Mouse (Mus musculus) hindbrain, embryonic 15.5 days (tissue): ENCODE data around the gene Phykpl. TPM values are rescaled to one million over a fixed set of nuclear protein-coding genes. Genes with fewer than 3 reads are reported as not detected.

ENCODE experiments used
- ATAC-seq: fragments of 200-750 bp; cut with Nextera tagmentation; 2 replicates; pipeline ENCODE4 v1.8.0; 2017; ENCODE audit warnings: low read depth, moderate number of reproducible peaks, moderate TSS enrichment; ENCODE audit not compliant: low FRiP score
- H3K27ac ChIP-seq: fragments of 300-500 bp; sonication (generic); replicated peaks from 2 replicates; pipeline ENCODE4 v1.5.1; 2015; ENCODE audit warnings: mild to moderate bottlenecking, inconsistent platforms
- H3K27me3 ChIP-seq: fragments of 300-500 bp; sonication (generic); 2 replicates; pipeline ENCODE4 v1.6.1; 2015; ENCODE audit warnings: control low read depth, inconsistent platforms
- H3K36me3 ChIP-seq: fragments of 300-500 bp; sonication (generic); 2 replicates; pipeline ENCODE4 v1.6.1; 2015; ENCODE audit warnings: control low read depth, inconsistent platforms
- H3K4me1 ChIP-seq: fragments of 300-500 bp; sonication (generic); replicated peaks from 2 replicates; pipeline ENCODE4 v1.6.1; 2015; ENCODE audit warnings: control low read depth, inconsistent platforms
- H3K4me2 ChIP-seq: fragments of 300-500 bp; sonication (generic); 2 replicates; pipeline ENCODE4 v1.6.1; 2015; ENCODE audit warnings: moderate library complexity, mild to moderate bottlenecking, inconsistent platforms
- H3K4me3 ChIP-seq: fragments of 300-500 bp; sonication (generic); 2 replicates; pipeline ENCODE4 v1.5.1; 2015; ENCODE audit warnings: mild to moderate bottlenecking, inconsistent platforms
- H3K9ac ChIP-seq: fragments of 300-500 bp; sonication (generic); 2 replicates; pipeline ENCODE4 v1.6.1; 2015; ENCODE audit warnings: inconsistent platforms
- H3K9me3 ChIP-seq: fragments of 300-500 bp; sonication (generic); 2 replicates; pipeline ENCODE4 v1.6.1; 2016; ENCODE audit warnings: control low read depth, inconsistent platforms
- WGBS: fragments of 180-500 bp; shearing (Covaris S2); methylation state at CpG from one replicate; pipeline ENCODE4 v1.1.7; 2015; 5-methylcytosine and 5-hydroxymethylcytosine counted together
- polyA plus RNA-seq: library from polyadenylated mRNA; unstranded; fragments of >200 nt; fragmentation: Nextera tagmentation; extraction: Ambion mirVana; gene quantifications from 2 replicates; pipeline ENCODE4 v1.2.1, GENCODE M21; 2015

Gene Phykpl
- polyA plus RNA-seq: 9.7 and 11.4 TPM in 2 replicates

- H3K9ac ChIP-seq: peak within 1 kb of the TSS; percentile 70
- ATAC-seq: peak; percentile 96
- peaks cover 29% of the 10 kb centered on the region for H3K4me1 ChIP-seq
- WGBS: under 1% methylated on average over 59 of the region's 59 CpGs
- peak within 1 kb of the TSS; percentile 76 for H3K4me3 ChIP-seq
- H3K27me3 ChIP-seq: no peaks in the 10 kb centered on the region
- peak within 1 kb of the TSS; percentile 96 for H3K27ac ChIP-seq
- H3K4me2 ChIP-seq: peak within 1 kb of the TSS; percentile 90
- peaks cover 30% of the 10 kb centered on the region for H3K36me3 ChIP-seq
- no peaks in the 10 kb centered on the region for H3K9me3 ChIP-seq
Measured at GRCm38 (mm10) chr11:51584431-51585248, at the start of gene Phykpl. Phykpl (plus strand) TSS chr11:51584757.

DNA sequence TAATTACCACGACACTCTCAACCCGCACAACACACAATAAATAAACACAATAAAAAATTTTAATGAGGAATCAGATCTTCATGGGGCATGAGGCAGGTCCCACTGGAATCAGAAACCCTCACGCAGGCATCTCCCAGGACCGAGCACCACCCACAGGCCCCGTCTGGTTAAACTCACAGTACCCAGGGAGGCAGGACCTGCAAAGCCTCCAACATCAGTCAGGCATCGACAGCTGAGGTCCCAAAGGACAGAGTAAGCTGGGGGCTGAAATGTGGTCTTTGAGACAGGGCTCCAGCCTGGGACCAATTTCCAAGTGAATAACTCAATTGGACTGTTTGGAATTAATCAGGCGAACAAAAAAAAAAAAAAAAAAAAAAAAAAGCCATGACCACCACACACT is 46.2 kb upstream of the Phykpl start:
- H3K4me2 ChIP-seq: no peak overlapping the region
- no peaks in the 10 kb centered on the region for H3K36me3 ChIP-seq
- H3K27ac ChIP-seq: no peak overlapping the region
- no peaks in the 10 kb centered on the region for H3K9me3 ChIP-seq
- H3K9ac ChIP-seq: no peak overlapping the region
- H3K4me3 ChIP-seq: no peak overlapping the region
- WGBS: 29% methylated on average over 7 of the region's 7 CpGs
- ATAC-seq: no peak
- no peaks in the 10 kb centered on the region for H3K4me1 ChIP-seq
- no peaks in the 10 kb centered on the region for H3K27me3 ChIP-seq

DNA sequence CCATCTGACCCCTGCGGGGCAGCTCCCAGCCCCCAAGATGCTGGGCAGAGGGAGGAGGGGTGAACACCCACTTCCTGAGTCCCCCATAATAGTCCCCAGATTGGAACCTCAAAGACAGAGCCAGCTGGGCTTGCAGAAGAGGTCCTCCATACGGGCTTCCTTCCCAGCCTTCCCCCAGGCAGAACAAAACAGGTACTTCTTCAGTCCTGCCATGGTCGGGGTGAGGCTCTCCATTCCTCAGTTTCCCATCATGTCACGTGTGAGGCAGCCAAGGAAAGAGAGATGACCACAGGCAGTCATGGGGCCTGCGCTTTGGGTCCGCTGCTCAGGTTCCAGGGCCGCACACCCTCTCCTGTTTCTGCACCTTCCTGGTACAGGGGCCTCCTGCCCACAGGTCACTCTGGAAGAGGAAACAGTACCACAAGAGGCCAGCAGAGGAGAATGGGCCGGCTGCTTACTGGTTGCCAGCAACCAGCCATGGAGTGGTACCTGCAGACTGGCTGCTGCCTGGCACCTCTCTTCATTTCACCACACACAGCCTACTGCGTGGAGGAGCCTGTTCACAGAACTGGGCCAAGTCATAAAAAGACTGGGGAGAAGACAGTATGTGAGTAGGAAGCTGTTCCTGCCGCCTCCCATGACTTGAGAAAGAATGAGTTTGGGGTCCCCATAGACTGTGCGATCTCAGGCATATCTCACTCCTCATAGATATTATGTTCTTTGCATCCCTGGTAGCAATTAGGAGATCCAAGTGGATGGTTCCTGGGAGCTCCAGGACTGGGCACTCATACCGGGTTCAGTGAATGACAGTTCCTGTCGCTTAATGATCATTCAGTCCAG is 45.4 kb upstream of the Phykpl start:
- Histone ChIP-seq H3K27me3 (no peaks in the 10 kb centered on the region), H3K9me3 (no peaks in the 10 kb centered on the region), H3K36me3 (no peaks in the 10 kb centered on the region), H3K4me1 (no peaks in the 10 kb centered on the region), H3K4me2 (no peak overlapping the region), H3K27ac (no peak overlapping the region), H3K9ac (no peak overlapping the region), H3K4me3 (no peak overlapping the region)
- ATAC-seq: peak; percentile 46; the same call in 1 of the 2 replicates
- 62% methylated on average over 13 of the region's 13 CpGs for WGBS

- no peaks in the 10 kb centered on the region for H3K27me3 ChIP-seq
- H3K4me2 ChIP-seq: no peak overlapping the region
- no peak overlapping the region for H3K27ac ChIP-seq
- H3K36me3 ChIP-seq: no peaks in the 10 kb centered on the region
- no peaks in the 10 kb centered on the region for H3K4me1 ChIP-seq
- H3K9ac ChIP-seq: no peak overlapping the region
- ATAC-seq: peak; percentile 71; the same call in 1 of the 2 replicates
- H3K4me3 ChIP-seq: no peak overlapping the region
- H3K9me3 ChIP-seq: no peaks in the 10 kb centered on the region
- 13% methylated on average over 10 of the region's 10 CpGs for WGBS
Measured at GRCm38 (mm10) chr11:51539759-51540282, 44.7 kb upstream of the Phykpl start.

DNA sequence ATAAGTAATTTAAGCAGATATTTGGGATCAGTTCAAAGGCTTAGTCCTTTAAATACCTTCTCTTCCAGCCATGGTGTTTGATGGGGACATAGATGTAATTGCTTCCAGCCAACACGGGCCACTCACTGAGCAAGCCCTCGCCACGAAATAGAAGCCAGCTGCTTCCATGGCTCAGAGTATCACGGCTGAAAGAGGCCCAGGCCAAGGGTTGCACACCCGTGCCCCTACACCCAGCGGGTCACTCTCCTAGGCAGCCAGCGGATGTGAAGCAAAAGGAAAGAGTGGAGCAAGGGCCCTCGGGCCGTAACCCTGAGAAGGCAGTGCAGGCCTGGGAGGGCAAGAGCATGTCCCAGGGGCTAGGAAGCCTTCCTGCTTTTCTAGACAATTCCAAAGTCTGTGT is 42.1 kb upstream of the Phykpl start:
- Histone ChIP-seq H3K36me3 (no peaks in the 10 kb centered on the region), H3K4me2 (no peak overlapping the region), H3K4me1 (no peaks in the 10 kb centered on the region), H3K4me3 (no peak overlapping the region), H3K9ac (no peak overlapping the region), H3K9me3 (no peaks in the 10 kb centered on the region), H3K27ac (no peak overlapping the region), H3K27me3 (no peaks in the 10 kb centered on the region)
- 56% methylated on average over 9 of the region's 9 CpGs for WGBS
- no peak for ATAC-seq

DNA sequence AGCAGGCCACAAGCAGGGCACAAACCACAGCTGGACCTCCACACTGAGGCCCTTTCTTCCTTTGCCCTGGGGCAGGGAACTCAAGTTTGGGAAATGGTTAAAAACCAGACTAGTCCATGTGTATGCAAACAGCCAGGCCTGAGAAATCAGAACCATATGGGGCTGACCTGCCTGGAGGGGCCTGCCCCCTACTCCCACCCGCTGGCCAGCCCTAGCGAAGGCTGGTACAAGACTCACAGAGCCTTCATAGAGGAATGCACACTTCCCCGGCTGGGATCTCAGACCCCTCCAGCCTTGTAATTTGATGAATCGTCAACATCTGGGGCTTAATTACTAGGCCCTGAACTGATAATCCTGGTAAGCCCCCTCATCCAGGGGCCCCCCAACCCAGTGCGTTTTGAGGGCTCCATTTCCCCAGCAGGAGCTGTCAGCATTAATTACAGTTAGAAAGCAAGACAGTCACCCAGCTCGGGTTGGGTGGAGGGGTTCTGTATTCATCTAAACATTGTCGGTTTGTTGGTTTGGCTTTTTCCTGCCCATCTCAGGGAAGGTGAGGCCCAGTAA is 41.0 kb upstream of the Phykpl start:
- no peak overlapping the region for H3K4me3 ChIP-seq
- no peak overlapping the region for H3K4me2 ChIP-seq
- no peak overlapping the region for H3K27ac ChIP-seq
- no peak for ATAC-seq
- no peak overlapping the region for H3K9ac ChIP-seq
- H3K36me3 ChIP-seq: no peaks in the 10 kb centered on the region
- H3K4me1 ChIP-seq: no peaks in the 10 kb centered on the region
- no peaks in the 10 kb centered on the region for H3K9me3 ChIP-seq
- 41% methylated on average over 7 of the region's 7 CpGs for WGBS
- no peaks in the 10 kb centered on the region for H3K27me3 ChIP-seq

DNA sequence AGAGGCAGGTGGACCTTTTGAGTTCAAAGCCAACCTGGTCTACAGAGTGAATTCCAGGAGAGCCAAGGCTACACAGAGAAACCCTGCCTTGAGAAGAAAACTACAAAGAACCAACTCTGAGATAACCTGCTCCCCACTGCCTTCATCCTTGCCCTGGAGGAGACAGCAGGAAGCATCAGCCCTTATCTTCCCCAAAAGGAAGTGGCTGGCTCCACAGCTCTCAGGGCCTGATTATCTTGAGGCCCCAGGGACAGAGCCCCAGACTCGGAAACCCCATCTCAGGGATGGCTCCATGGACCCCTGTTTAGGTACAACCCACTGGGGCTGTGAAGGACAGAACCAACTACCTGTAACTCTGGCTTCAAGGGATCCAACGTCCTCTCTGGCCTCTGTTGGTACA is 40.1 kb upstream of the Phykpl start:
- H3K27me3 ChIP-seq: no peaks in the 10 kb centered on the region
- ATAC-seq: no peak
- H3K9ac ChIP-seq: no peak overlapping the region
- WGBS: 73% methylated on average over 2 of the region's 2 CpGs
- no peak overlapping the region for H3K4me2 ChIP-seq
- H3K4me1 ChIP-seq: no peaks in the 10 kb centered on the region
- H3K27ac ChIP-seq: no peak overlapping the region
- H3K36me3 ChIP-seq: no peaks in the 10 kb centered on the region
- H3K4me3 ChIP-seq: no peak overlapping the region
- H3K9me3 ChIP-seq: no peaks in the 10 kb centered on the region

DNA sequence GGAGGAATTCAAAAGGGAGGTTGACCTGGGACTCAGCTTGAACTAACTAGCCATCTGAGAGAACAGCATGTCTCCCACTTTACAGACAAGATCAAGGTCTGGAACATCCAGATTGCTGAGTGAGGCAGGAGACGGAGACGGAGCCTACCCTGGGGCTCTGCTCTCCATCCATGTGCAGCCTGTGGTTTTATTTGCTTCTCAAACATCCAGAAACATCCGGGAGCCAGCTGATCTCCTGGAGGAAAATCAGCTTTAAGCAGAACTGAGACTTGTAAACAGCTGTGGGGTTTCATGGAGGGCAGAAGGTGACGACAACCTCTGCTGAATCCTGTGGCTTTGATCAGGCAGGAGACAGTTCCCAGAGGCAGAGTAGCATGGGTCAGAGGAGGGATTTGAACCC is 38.7 kb upstream of the Phykpl start:
- no peak for ATAC-seq

DNA sequence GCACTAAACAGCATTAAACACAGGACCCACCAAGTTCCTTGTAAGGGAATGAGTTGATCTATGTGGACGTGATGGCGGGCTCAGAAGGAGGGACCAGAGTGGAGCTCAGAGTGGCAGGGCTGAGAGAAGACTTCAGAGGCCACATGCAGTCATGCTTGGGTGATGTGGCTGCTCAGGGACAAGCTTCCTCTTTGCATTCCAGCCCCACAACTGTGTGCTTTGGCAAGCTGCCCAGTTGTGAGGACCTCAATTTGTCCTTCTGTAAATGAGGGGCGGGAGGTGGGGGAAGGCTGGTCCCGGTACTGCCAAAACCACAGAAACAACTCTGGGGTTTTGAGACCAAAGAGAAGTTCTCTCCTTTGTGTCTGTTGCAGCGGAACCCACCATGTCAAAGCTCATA is 33.3 kb upstream of the Phykpl start:
- Histone ChIP-seq H3K9ac (no peak overlapping the region), H3K4me1 (no peaks in the 10 kb centered on the region), H3K4me3 (no peak overlapping the region), H3K27me3 (no peaks in the 10 kb centered on the region), H3K9me3 (no peaks in the 10 kb centered on the region), H3K27ac (no peak overlapping the region), H3K36me3 (no peaks in the 10 kb centered on the region), H3K4me2 (no peak overlapping the region)
- WGBS: 64% methylated on average over 5 of the region's 5 CpGs
- no peak for ATAC-seq

More for the DNA sequence above, 38.7 kb upstream of the Phykpl start:
- Histone ChIP-seq H3K9me3 (no peaks in the 10 kb centered on the region), H3K27ac (no peak overlapping the region), H3K9ac (no peak overlapping the region), H3K4me3 (no peak overlapping the region), H3K4me1 (no peaks in the 10 kb centered on the region), H3K27me3 (no peaks in the 10 kb centered on the region), H3K4me2 (no peak overlapping the region), H3K36me3 (no peaks in the 10 kb centered on the region)
- WGBS: 70% methylated on average over 4 of the region's 4 CpGs

GRCm38 (mm10) chr11:51552091-51552490 is 32.5 kb upstream of the Phykpl start:
- Histone ChIP-seq H3K4me1 (no peaks in the 10 kb centered on the region), H3K27me3 (no peaks in the 10 kb centered on the region), H3K4me2 (no peak overlapping the region), H3K4me3 (no peak overlapping the region), H3K36me3 (no peaks in the 10 kb centered on the region), H3K27ac (no peak overlapping the region), H3K9ac (no peak overlapping the region), H3K9me3 (no peaks in the 10 kb centered on the region)
- ATAC-seq: no peak
- 28% methylated on average over 3 of the region's 3 CpGs for whole genome bisulfite sequencing

- H3K4me3 ChIP-seq: no peak overlapping the region
- WGBS: 83% methylated on average over 9 of the region's 10 CpGs
- no peak overlapping the region for H3K9ac ChIP-seq
- H3K36me3 ChIP-seq: no peaks in the 10 kb centered on the region
- no peak overlapping the region for H3K4me2 ChIP-seq
- H3K27me3 ChIP-seq: no peaks in the 10 kb centered on the region
- H3K27ac ChIP-seq: no peak overlapping the region
- ATAC-seq: no peak
- H3K9me3 ChIP-seq: no peaks in the 10 kb centered on the region
- H3K4me1 ChIP-seq: no peaks in the 10 kb centered on the region
Measured at GRCm38 (mm10) chr11:51554590-51554989, 30.0 kb upstream of the Phykpl start.

DNA sequence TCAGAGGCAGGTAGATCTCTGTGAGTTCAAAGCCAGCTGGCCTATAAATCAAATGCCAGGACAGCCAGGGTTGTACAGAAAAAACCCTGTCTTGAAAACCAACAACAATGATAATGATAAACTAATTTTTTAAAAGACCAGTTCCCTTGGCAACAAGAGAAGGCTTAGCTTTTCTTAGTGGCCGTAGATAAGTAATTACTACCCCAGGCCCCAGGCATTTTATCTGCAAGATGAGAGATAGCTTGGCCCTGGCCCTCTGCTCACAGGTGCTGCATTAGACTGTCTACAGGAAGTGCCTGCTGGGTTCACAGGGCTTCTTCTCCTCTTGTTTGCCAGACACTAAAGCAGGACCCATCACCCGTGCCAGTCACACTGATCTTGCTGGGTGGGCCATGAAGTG is 29.5 kb upstream of the Phykpl start:
- H3K4me1 ChIP-seq: no peaks in the 10 kb centered on the region
- no peaks in the 10 kb centered on the region for H3K27me3 ChIP-seq
- H3K27ac ChIP-seq: no peak overlapping the region
- no peak overlapping the region for H3K4me2 ChIP-seq
- no peaks in the 10 kb centered on the region for H3K36me3 ChIP-seq
- H3K9ac ChIP-seq: no peak overlapping the region
- H3K4me3 ChIP-seq: no peak overlapping the region
- WGBS: 62% methylated on average over 2 of the region's 2 CpGs
- ATAC-seq: no peak
- no peaks in the 10 kb centered on the region for H3K9me3 ChIP-seq
